Mouse (Mus musculus): ENCODE measurements around the gene Med18.
A peak's percentile ranks its signal among the peaks of the same experiment; 100 is the strongest.
"Not testable (repeated sequence)": the region's sequence is repeated elsewhere in the genome, so short reads cannot be mapped to it uniquely, and the experiment has no call there.

Gene Med18

DNA sequence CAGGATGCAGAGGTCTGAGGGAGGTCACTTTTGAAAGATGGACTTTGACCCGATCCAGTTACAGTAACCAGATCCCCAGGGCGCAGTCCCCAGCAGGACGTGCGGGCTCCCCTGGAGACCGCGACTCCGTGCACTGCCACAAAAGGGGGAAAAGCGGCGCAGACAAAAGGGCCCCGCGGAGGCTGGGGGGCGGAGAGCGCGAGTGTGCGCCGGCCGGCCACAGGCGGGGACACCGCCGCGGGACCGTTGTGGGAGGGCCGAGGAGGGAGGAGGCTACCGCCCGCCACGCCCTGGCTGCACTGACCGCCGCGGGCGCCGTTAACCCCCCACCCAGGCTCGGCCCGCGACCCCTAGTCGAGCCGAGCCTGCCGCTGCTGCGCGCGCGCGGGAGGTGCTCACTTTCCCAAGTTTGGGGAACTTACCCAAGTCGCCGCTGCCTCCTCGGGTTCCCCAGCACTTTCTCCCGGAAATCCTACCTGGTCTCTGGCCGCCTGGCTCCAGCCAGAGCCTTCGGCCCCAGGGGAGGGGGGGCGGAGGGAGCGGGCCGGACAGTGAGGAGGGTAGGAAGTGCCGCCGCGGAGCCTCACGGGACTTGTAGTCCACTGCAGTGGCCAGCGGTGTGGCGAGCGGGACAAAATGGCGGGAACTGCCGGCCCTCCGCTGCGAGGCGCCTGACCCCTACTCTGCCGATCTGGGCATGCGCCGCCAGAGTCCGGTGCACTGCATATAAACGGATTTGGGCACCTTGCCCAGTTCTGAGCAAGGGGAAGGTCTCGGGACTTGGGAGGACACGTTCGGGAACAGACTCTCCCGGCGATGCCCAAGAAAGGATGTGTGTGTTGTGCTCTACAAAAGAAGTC, 41.6 kb downstream of the Med18 start, which contains the start of gene Phactr4:
Gene Phactr4, minus strand, starts transcription at position 567 of the 860 bp plus-strand sequence.
- peak; percentile 72 for DNase-seq (ENCODE audit: low read depth, low spot score)

GRCm38 (mm10) chr4:132421556-132421922, 42.2 kb downstream of the Med18 start:
- no peak for DNase-seq (ENCODE audit: low read depth, low spot score)

GRCm38 (mm10) chr4:132420471-132420870, 43.2 kb downstream of the Med18 start:
- no peak for DNase-seq (ENCODE audit: low read depth, low spot score)

DNA sequence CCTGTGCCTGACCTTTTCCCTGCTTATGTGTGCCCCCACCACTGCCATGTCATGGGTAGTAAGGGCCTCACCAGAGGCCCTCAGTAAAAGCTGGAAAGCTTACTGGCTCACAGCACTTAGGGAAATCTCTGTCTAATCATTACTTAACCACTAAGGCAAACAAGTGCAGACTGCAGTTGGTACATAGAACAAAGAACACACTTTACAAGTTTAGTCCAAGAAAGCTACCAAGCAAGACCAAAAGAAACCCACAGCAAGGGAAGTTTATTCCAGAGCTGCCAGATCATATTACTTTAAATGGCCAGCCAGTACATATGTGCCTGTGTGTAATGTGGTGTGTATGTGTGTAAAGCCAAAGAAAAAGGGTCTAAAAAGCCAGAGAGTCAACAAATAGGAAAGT, 47.8 kb downstream of the Med18 start:
- no peak for DNase-seq (ENCODE audit: low read depth, low spot score)

- not testable (repeated sequence) for DNase-seq (ENCODE audit: low read depth, low spot score)
Observed at GRCm38 (mm10) chr4:132413257-132413656, 50.5 kb downstream of the Med18 start.

DNA sequence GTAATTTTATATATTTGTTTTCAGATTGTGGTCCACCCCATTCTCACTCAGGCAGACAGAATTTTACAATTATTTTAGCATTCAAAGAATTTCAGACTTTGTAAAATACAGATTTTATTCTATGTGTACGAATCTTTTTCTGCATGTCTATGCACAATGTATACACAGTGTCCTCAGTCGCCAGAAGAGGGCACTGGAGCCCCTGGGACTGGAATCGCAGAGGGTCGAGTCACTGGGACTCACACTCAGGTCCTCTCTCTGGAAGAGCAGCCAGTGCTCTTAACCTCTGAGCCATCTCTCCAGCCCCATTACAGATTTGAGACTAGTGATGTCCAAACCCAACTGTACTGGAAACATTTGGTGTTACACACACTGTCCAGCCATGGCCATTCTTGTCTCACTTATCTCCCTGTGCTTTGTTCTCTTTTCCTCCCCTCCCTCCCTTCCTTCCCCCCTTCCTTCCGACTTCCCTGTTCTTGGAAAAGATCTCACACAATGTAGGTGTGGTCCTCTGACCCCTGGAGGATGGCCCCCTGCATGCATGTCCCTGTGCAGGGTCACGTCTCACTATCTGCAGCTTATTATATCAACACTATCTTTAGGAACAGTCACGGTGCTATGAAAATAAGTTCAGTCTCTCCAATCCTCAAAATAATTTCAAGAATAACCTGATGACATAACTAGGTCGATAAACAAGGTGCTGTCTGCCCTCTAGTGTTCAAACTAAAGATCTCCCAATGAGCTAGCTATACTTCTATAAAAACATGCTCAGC, 52.2 kb downstream of the Med18 start:
- DNase-seq (ENCODE audit: low read depth, low spot score) = peak; percentile 67

- DNase-seq (ENCODE audit: low read depth, low spot score) = peak; percentile 30
Observed at GRCm38 (mm10) chr4:132409587-132410229, 54.0 kb downstream of the Med18 start.

Measured in CD4-positive, CD25-positive, alpha-beta regulatory T cell, adult 2 months (primary cell).